Mouse (Mus musculus) forebrain, embryonic 12.5 days (tissue): ENCODE measurements around the gene Dhx36. TPM values are rescaled to one million over a fixed set of nuclear protein-coding genes. Genes with fewer than 3 reads are reported as not detected.

Experiments
- polyA plus RNA-seq: library from polyadenylated mRNA; unstranded; fragments of >200 nt; fragmentation: Nextera tagmentation; extraction: Ambion mirVana; gene quantifications from 2 replicates; pipeline ENCODE4 v1.2.1, GENCODE M21; 2016

Dhx36 gene
- polyA plus RNA-seq, 1 experiment from 2014 or later = 57.9 TPM

Other genes starting within 250 kb of the Dhx36 start
- gene Arhgef26, start 168.7 kb downstream of the Dhx36 start, polyA plus RNA-seq = 9.9 and 10.1 TPM in 2 replicates
- gene Gpr149, start 98.1 kb upstream of the Dhx36 start, polyA plus RNA-seq = 1.1 and 1.3 TPM in 2 replicates